Mouse (Mus musculus) forebrain, embryonic 16.5 days (tissue): ENCODE results near the gene Ephb1. TPM values are rescaled to one million over a fixed set of nuclear protein-coding genes. Genes with fewer than 3 reads are reported as not detected.

Source experiments
- ATAC-seq: fragments of 200-750 bp; cut with Nextera tagmentation; 2 replicates; pipeline ENCODE4 v1.8.0; 2017; ENCODE audit warnings: mild to moderate bottlenecking, moderate library complexity
- H3K27ac ChIP-seq: fragments of 300-500 bp; sonication (generic); 2 replicates; pipeline ENCODE4 v1.5.1; 2014; ENCODE audit warnings: low read length, control low read depth
- H3K27me3 ChIP-seq: fragments of 300-500 bp; sonication (generic); replicated peaks from 2 replicates; pipeline ENCODE4 v1.6.1; 2014; ENCODE audit warnings: low read length; ENCODE audit not compliant: control insufficient read depth, insufficient read depth
- H3K36me3 ChIP-seq: fragments of 300-500 bp; sonication (generic); 2 replicates; pipeline ENCODE4 v1.6.1; 2014; ENCODE audit not compliant: control insufficient read depth, insufficient read depth
- H3K4me1 ChIP-seq: fragments of 300-500 bp; sonication (generic); replicated peaks from 2 replicates; pipeline ENCODE4 v1.6.1; 2014; ENCODE audit warnings: low read length; ENCODE audit not compliant: control insufficient read depth, insufficient read depth
- H3K4me2 ChIP-seq: fragments of 300-500 bp; sonication (generic); 2 replicates; pipeline ENCODE4 v1.6.1; 2014; ENCODE audit warnings: mild to moderate bottlenecking, low read length, control low read depth
- H3K4me3 ChIP-seq: fragments of 300-500 bp; sonication (generic); replicated peaks from 2 replicates; pipeline ENCODE4 v1.5.1; 2014; ENCODE audit warnings: mild to moderate bottlenecking, low read length, control low read depth
- H3K9ac ChIP-seq: fragments of 300-500 bp; sonication (generic); replicated peaks from 2 replicates; pipeline ENCODE4 v1.6.1; 2014; ENCODE audit warnings: low read depth, low read length, control low read depth
- H3K9me3 ChIP-seq: fragments of 300-500 bp; sonication (generic); 2 replicates; pipeline ENCODE4 v1.6.1; 2016; ENCODE audit warnings: low read length; ENCODE audit not compliant: control insufficient read depth
- WGBS: fragments of 180-500 bp; shearing (Covaris S2); extraction: QIAGEN DNeasy Blood & Tissue Kit; methylation state at CpG from one replicate; pipeline ENCODE4 v1.1.7; 2014; 5-methylcytosine and 5-hydroxymethylcytosine counted together
- microRNA-seq: library from miRNA; unstranded; fragments of <30 nt; microRNA quantifications from one replicate; pipeline ENCODE4, GENCODE M21; 2017
- polyA plus RNA-seq: library from polyadenylated mRNA; unstranded; fragments of >200 nt; fragmentation: Nextera tagmentation; extraction: Ambion mirVana; gene quantifications from 2 replicates; pipeline ENCODE4 v1.2.1, GENCODE M21; 2015

Gene Ephb1
- polyA plus RNA-seq, 1 experiment from 2014 or later: 48.8 TPM

GRCm38 (mm10) chr9:101907747-101908255 is 446.7 kb downstream of the Ephb1 start:
- no peak overlapping the region for H3K27ac ChIP-seq
- H3K4me2 ChIP-seq: no peak overlapping the region
- no peak for ATAC-seq
- peaks cover 24% of the 10 kb centered on the region for H3K4me1 ChIP-seq
- no peak overlapping the region for H3K4me3 ChIP-seq
- no peak overlapping the region for H3K9ac ChIP-seq
- WGBS: 40% methylated on average over 6 of the region's 6 CpGs
- no peaks in the 10 kb centered on the region for H3K27me3 ChIP-seq
- H3K9me3 ChIP-seq: no peaks in the 10 kb centered on the region
- H3K36me3 ChIP-seq: no peaks in the 10 kb centered on the region

GRCm38 (mm10) chr9:101903406-101903805 is 451.1 kb downstream of the Ephb1 start:
- Histone ChIP-seq H3K27ac (0 out of 2 replicates have a peak overlapping the region, but pooled peaks have one; percentile 37), H3K9ac (no peak overlapping the region), H3K4me2 (no peak overlapping the region), H3K4me3 (no peak overlapping the region), H3K27me3 (no peaks in the 10 kb centered on the region), H3K4me1 (peaks cover 4% of the 10 kb centered on the region), H3K36me3 (no peaks in the 10 kb centered on the region), H3K9me3 (no peaks in the 10 kb centered on the region)
- 35% methylated on average over 3 of the region's 3 CpGs for WGBS
- no peak for ATAC-seq

GRCm38 (mm10) chr9:101897851-101898250 is 456.6 kb downstream of the Ephb1 start:
- Histone ChIP-seq H3K36me3 (no peaks in the 10 kb centered on the region), H3K9ac (no peak overlapping the region), H3K4me3 (no peak overlapping the region), H3K4me1 (no peaks in the 10 kb centered on the region), H3K27me3 (no peaks in the 10 kb centered on the region), H3K27ac (no peak overlapping the region), H3K4me2 (no peak overlapping the region), H3K9me3 (no peaks in the 10 kb centered on the region)
- ATAC-seq: no peak
- WGBS: 94% methylated on average over 1 of the region's 1 CpGs

DNA sequence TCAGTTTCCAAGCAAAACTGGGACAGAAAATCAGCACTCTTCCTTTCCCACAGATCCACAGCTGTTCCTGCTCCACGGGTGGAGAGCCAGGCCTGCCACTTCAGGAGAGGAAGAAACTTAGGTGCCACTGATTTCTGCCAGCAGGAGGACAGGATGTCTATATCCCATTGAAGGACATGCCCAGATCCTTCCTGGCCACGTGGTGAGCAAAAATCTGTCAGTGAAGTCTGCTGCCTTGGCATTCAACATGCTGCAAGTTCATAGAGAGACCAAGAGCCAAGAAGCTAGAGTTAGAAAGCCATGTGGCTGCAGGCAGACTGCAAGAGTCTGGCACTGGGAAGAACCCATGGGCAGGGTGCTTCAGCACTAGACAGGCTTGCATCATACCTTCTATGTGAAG is 471.2 kb downstream of the Ephb1 start:
- no peaks in the 10 kb centered on the region for H3K36me3 ChIP-seq
- H3K9me3 ChIP-seq: no peaks in the 10 kb centered on the region
- no peak overlapping the region for H3K9ac ChIP-seq
- WGBS: 52% methylated on average over 2 of the region's 2 CpGs
- no peaks in the 10 kb centered on the region for H3K4me1 ChIP-seq
- H3K27ac ChIP-seq: no peak overlapping the region
- H3K4me3 ChIP-seq: no peak overlapping the region
- no peak for ATAC-seq
- no peaks in the 10 kb centered on the region for H3K27me3 ChIP-seq
- H3K4me2 ChIP-seq: no peak overlapping the region

GRCm38 (mm10) chr9:101877109-101877987 is 477.1 kb downstream of the Ephb1 start:
- no peak overlapping the region for H3K4me3 ChIP-seq
- H3K27ac ChIP-seq: no peak overlapping the region
- no peaks in the 10 kb centered on the region for H3K4me1 ChIP-seq
- no peaks in the 10 kb centered on the region for H3K36me3 ChIP-seq
- no peak overlapping the region for H3K9ac ChIP-seq
- no peak overlapping the region for H3K4me2 ChIP-seq
- no peak for ATAC-seq
- H3K9me3 ChIP-seq: no peaks in the 10 kb centered on the region
- no peaks in the 10 kb centered on the region for H3K27me3 ChIP-seq
- 81% methylated on average over 11 of the region's 11 CpGs for WGBS

DNA sequence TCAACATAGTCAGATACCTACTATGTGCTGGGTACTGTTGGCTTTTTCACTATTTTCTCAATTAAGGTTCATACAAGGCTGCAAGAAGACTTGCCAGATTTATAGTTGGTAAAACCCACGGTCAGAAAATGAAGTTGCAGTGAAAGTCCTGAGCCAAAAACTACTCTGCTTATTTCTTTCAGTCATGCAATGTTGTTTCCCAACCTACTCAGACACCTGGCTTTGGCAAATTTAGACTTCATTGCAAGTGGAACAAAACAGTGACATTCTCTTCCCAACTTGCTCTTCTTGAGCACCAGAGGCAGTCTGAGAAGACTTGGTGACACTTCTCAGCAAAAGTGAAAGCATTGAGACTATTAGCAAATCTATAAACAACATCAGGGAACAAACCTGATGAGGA is 479.2 kb downstream of the Ephb1 start:
- Histone ChIP-seq H3K9me3 (no peaks in the 10 kb centered on the region), H3K9ac (no peak overlapping the region), H3K4me2 (no peak overlapping the region), H3K4me3 (no peak overlapping the region), H3K36me3 (no peaks in the 10 kb centered on the region), H3K27me3 (no peaks in the 10 kb centered on the region), H3K27ac (no peak overlapping the region), H3K4me1 (no peaks in the 10 kb centered on the region)
- ATAC-seq: no peak
- 89% methylated on average over 1 of the region's 1 CpGs for WGBS

Small RNAs within 50 kb of the gene (microRNA-seq; reads per million reads assigned to microRNA genes)
- gene Mir7243: not detected

Other genes with a start within 250 kb of the Ephb1 start
- 0.16 and 0.33 TPM in 2 replicates for gene Ky, start 151.1 kb upstream of the Ephb1 start, polyA plus RNA-seq